Mouse (Mus musculus) cerebellum, adult (tissue): ENCODE data around the gene Ces2e.
"Not testable (repeated sequence)": the region's sequence is repeated elsewhere in the genome, so short reads cannot be mapped to it uniquely, and the experiment has no call there.

ENCODE experiments used
- ATAC-seq: cut with Nextera tagmentation; 2 replicates; pipeline ENCODE4 v1.9.2; 2017; ENCODE audit warnings: mild to moderate bottlenecking, moderate library complexity, mixed read lengths; ENCODE audit not compliant: insufficient number of reproducible peaks, low FRiP score, low TSS enrichment

The Ces2e gene

GRCm38 (mm10) chr8:104925972-104926596, at the start of gene Ces2e:
Ces2e (plus strand) TSS chr8:104926260.
- no peak for ATAC-seq

- ATAC-seq = not testable (repeated sequence)
Measured at GRCm38 (mm10) chr8:104886223-104886926, 39.7 kb upstream of the Ces2e start.

GRCm38 (mm10) chr8:104901746-104902145, 24.3 kb upstream of the Ces2e start:
- ATAC-seq = no peak

- no peak for ATAC-seq
Measured at GRCm38 (mm10) chr8:104907111-104907510, 18.9 kb upstream of the Ces2e start.

- peak; percentile 86 for ATAC-seq
Measured at GRCm38 (mm10) chr8:104909021-104909420, 17.0 kb upstream of the Ces2e start.

GRCm38 (mm10) chr8:104909651-104910050, 16.4 kb upstream of the Ces2e start:
- not testable (repeated sequence) for ATAC-seq

- no peak for ATAC-seq
Measured at GRCm38 (mm10) chr8:104927301-104927700, 1.2 kb downstream of the Ces2e start.

- ATAC-seq = no peak
Measured at GRCm38 (mm10) chr8:104944665-104945064, 18.6 kb downstream of the Ces2e start.

- ATAC-seq = 0 out of 2 replicates have a peak, but pooled peaks have one; percentile 16
Measured at GRCm38 (mm10) chr8:104947056-104947455, 21.0 kb downstream of the Ces2e start, which contains the start of gene Ces2f. Ces2f (plus strand) TSS chr8:104947356.

GRCm38 (mm10) chr8:104949031-104949430, 23.0 kb downstream of the Ces2e start:
- no peak for ATAC-seq

GRCm38 (mm10) chr8:104961537-104961961, 35.5 kb downstream of the Ces2e start, which contains the start of gene Ces2g:
Ces2g (plus strand) TSS chr8:104961718.
- no peak for ATAC-seq

GRCm38 (mm10) chr8:104962229-104962901, 36.3 kb downstream of the Ces2e start:
- no peak for ATAC-seq

- ATAC-seq = no peak
Measured at GRCm38 (mm10) chr8:104963375-104963894, 37.4 kb downstream of the Ces2e start.

GRCm38 (mm10) chr8:104984126-104984525, 58.1 kb downstream of the Ces2e start:
- no peak for ATAC-seq
